Mouse (Mus musculus) cerebellum, adult (tissue): Measurements from ENCODE around the gene Stk32c.

ENCODE experiments used
- ATAC-seq: cut with Nextera tagmentation; 2 replicates; pipeline ENCODE4 v1.9.2; 2017; ENCODE audit warnings: mild to moderate bottlenecking, moderate library complexity, mixed read lengths; ENCODE audit not compliant: insufficient number of reproducible peaks, low FRiP score, low TSS enrichment

The Stk32c gene

GRCm38 (mm10) chr7:139101826-139102225, 111.3 kb downstream of the Stk32c start:
- ATAC-seq: peak; percentile 67

GRCm38 (mm10) chr7:139101286-139101804, 111.8 kb downstream of the Stk32c start:
- no peak for ATAC-seq

GRCm38 (mm10) chr7:139100531-139101095, 112.5 kb downstream of the Stk32c start:
- no peak for ATAC-seq

GRCm38 (mm10) chr7:139096399-139096798, 116.7 kb downstream of the Stk32c start:
- no peak for ATAC-seq

GRCm38 (mm10) chr7:139095282-139095681, 117.8 kb downstream of the Stk32c start:
- no peak for ATAC-seq

GRCm38 (mm10) chr7:139094761-139095160, 118.3 kb downstream of the Stk32c start:
- ATAC-seq: peak; percentile 81

- no peak for ATAC-seq
These were observed 119.3 kb downstream of the Stk32c start for GRCm38 (mm10) chr7:139093781-139094180.

- peak; percentile 51; the same call in 1 of the 2 replicates for ATAC-seq
These were observed 120.0 kb downstream of the Stk32c start for GRCm38 (mm10) chr7:139093124-139093523.

- ATAC-seq: no peak
These were observed 120.4 kb downstream of the Stk32c start for GRCm38 (mm10) chr7:139092676-139093075.

GRCm38 (mm10) chr7:139091681-139092080, 121.4 kb downstream of the Stk32c start:
- ATAC-seq: no peak

- ATAC-seq: no peak
These were observed 122.9 kb downstream of the Stk32c start for GRCm38 (mm10) chr7:139089892-139090874.

- ATAC-seq: no peak
These were observed 125.3 kb downstream of the Stk32c start for GRCm38 (mm10) chr7:139087801-139088200.

- peak; percentile 28 for ATAC-seq
These were observed 126.6 kb downstream of the Stk32c start for GRCm38 (mm10) chr7:139086195-139087158.

- ATAC-seq: peak; percentile 73
These were observed 127.4 kb downstream of the Stk32c start, which contains the start of gene Dpysl4 for GRCm38 (mm10) chr7:139085629-139086194. Gene Dpysl4 (plus strand): TSS chr7:139086001.

- no peak for ATAC-seq
These were observed 128.8 kb downstream of the Stk32c start for GRCm38 (mm10) chr7:139084316-139084715.

GRCm38 (mm10) chr7:139082281-139082680, 130.8 kb downstream of the Stk32c start:
- ATAC-seq: no peak

- ATAC-seq: no peak
These were observed 131.9 kb downstream of the Stk32c start for GRCm38 (mm10) chr7:139081158-139081557.

GRCm38 (mm10) chr7:139080714-139081113, 132.4 kb downstream of the Stk32c start:
- ATAC-seq: no peak

- ATAC-seq: no peak
These were observed 134.0 kb downstream of the Stk32c start for GRCm38 (mm10) chr7:139079141-139079540.

GRCm38 (mm10) chr7:139078181-139078580, 134.9 kb downstream of the Stk32c start:
- no peak for ATAC-seq
